Mouse (Mus musculus): Measurements from ENCODE around the gene Xylt1. TPM values are rescaled to one million over a fixed set of nuclear protein-coding genes. Genes with fewer than 3 reads are reported as not detected.

Xylt1 gene
- polyA plus RNA-seq, 1 experiment from 2014 or later, result 1.1 TPM

GRCm38 (mm10) chr7:117462196-117462935 is 81.6 kb downstream of the Xylt1 start:
- peak; percentile 84; the same call in 1 of the 2 replicates for ATAC-seq (replicated peaks; ENCODE audit: extremely low read depth, insufficient read depth, low FRiP score)
- H3K27me3 ChIP-seq (ENCODE audit: control insufficient read depth, insufficient read depth, low read length), result no peaks in the 10 kb centered on the region
- 49% methylated on average over 7 of the region's 7 CpGs for WGBS
- no peak overlapping the region for H3K9ac ChIP-seq (ENCODE audit: low read length)
- H3K4me1 ChIP-seq (ENCODE audit: control insufficient read depth, insufficient read depth, low read length), result peaks cover 12% of the 10 kb centered on the region
- H3K9me3 ChIP-seq (replicated peaks; ENCODE audit: control insufficient read depth, low read length), result no peaks in the 10 kb centered on the region
- H3K4me2 ChIP-seq (ENCODE audit: low read depth, low read length), result no peak overlapping the region
- no peaks in the 10 kb centered on the region for H3K36me3 ChIP-seq (ENCODE audit: control insufficient read depth, insufficient read depth)
- peak overlapping the region; percentile 60; the same call in 1 of the 2 replicates for H3K27ac ChIP-seq (ENCODE audit: low read length)
- H3K4me3 ChIP-seq (ENCODE audit: low read length), result no peak overlapping the region

- Histone ChIP-seq H3K27me3 (ENCODE audit: control insufficient read depth, insufficient read depth, low read length) (no peaks in the 10 kb centered on the region), H3K4me1 (ENCODE audit: control insufficient read depth, insufficient read depth, low read length) (peaks cover 12% of the 10 kb centered on the region), H3K9me3 (replicated peaks; ENCODE audit: control insufficient read depth, low read length) (no peaks in the 10 kb centered on the region), H3K36me3 (ENCODE audit: control insufficient read depth, insufficient read depth) (no peaks in the 10 kb centered on the region), H3K9ac (ENCODE audit: low read length) (no peak overlapping the region), H3K4me2 (ENCODE audit: low read depth, low read length) (no peak overlapping the region), H3K4me3 (ENCODE audit: low read length) (no peak overlapping the region), H3K27ac (ENCODE audit: low read length) (no peak overlapping the region)
- WGBS, result 37% methylated on average over 4 of the region's 4 CpGs
- ATAC-seq (replicated peaks; ENCODE audit: extremely low read depth, insufficient read depth, low FRiP score), result no peak
These were observed 84.2 kb downstream of the Xylt1 start for GRCm38 (mm10) chr7:117464956-117465355.

- WGBS, result 84% methylated on average over 7 of the region's 7 CpGs
- no peaks in the 10 kb centered on the region for H3K9me3 ChIP-seq (replicated peaks; ENCODE audit: control insufficient read depth, low read length)
- no peak overlapping the region for H3K4me3 ChIP-seq (ENCODE audit: low read length)
- H3K27ac ChIP-seq (ENCODE audit: low read length), result no peak overlapping the region
- no peaks in the 10 kb centered on the region for H3K36me3 ChIP-seq (ENCODE audit: control insufficient read depth, insufficient read depth)
- H3K27me3 ChIP-seq (ENCODE audit: control insufficient read depth, insufficient read depth, low read length), result no peaks in the 10 kb centered on the region
- no peak for ATAC-seq (replicated peaks; ENCODE audit: extremely low read depth, insufficient read depth, low FRiP score)
- H3K9ac ChIP-seq (ENCODE audit: low read length), result no peak overlapping the region
- H3K4me1 ChIP-seq (ENCODE audit: control insufficient read depth, insufficient read depth, low read length), result peaks cover 12% of the 10 kb centered on the region
- no peak overlapping the region for H3K4me2 ChIP-seq (ENCODE audit: low read depth, low read length)
These were observed 85.4 kb downstream of the Xylt1 start for GRCm38 (mm10) chr7:117466006-117466780.

- H3K27ac ChIP-seq (ENCODE audit: low read length), result no peak overlapping the region
These were observed 89.5 kb downstream of the Xylt1 start for GRCm38 (mm10) chr7:117470243-117470802.

GRCm38 (mm10) chr7:117472055-117472780 is 91.4 kb downstream of the Xylt1 start:
- Histone ChIP-seq H3K4me2 (ENCODE audit: low read depth, low read length) (no peak overlapping the region), H3K9me3 (replicated peaks; ENCODE audit: control insufficient read depth, low read length) (no peaks in the 10 kb centered on the region), H3K27ac (ENCODE audit: low read length) (no peak overlapping the region), H3K36me3 (ENCODE audit: control insufficient read depth, insufficient read depth) (no peaks in the 10 kb centered on the region), H3K27me3 (ENCODE audit: control insufficient read depth, insufficient read depth, low read length) (no peaks in the 10 kb centered on the region), H3K9ac (ENCODE audit: low read length) (no peak overlapping the region), H3K4me3 (ENCODE audit: low read length) (no peak overlapping the region), H3K4me1 (ENCODE audit: control insufficient read depth, insufficient read depth, low read length) (peaks cover 23% of the 10 kb centered on the region)
- no peak for ATAC-seq (replicated peaks; ENCODE audit: extremely low read depth, insufficient read depth, low FRiP score)
- 45% methylated on average over 11 of the region's 11 CpGs for WGBS

More at GRCm38 (mm10) chr7:117470243-117470802, 89.5 kb downstream of the Xylt1 start:
- no peaks in the 10 kb centered on the region for H3K27me3 ChIP-seq (ENCODE audit: control insufficient read depth, insufficient read depth, low read length)
- H3K9me3 ChIP-seq (replicated peaks; ENCODE audit: control insufficient read depth, low read length), result no peaks in the 10 kb centered on the region
- no peak for ATAC-seq (replicated peaks; ENCODE audit: extremely low read depth, insufficient read depth, low FRiP score)
- peaks cover 23% of the 10 kb centered on the region for H3K4me1 ChIP-seq (ENCODE audit: control insufficient read depth, insufficient read depth, low read length)
- no peaks in the 10 kb centered on the region for H3K36me3 ChIP-seq (ENCODE audit: control insufficient read depth, insufficient read depth)
- 57% methylated on average over 3 of the region's 3 CpGs for WGBS
- no peak overlapping the region for H3K4me2 ChIP-seq (ENCODE audit: low read depth, low read length)
- H3K9ac ChIP-seq (ENCODE audit: low read length), result no peak overlapping the region
- H3K4me3 ChIP-seq (ENCODE audit: low read length), result no peak overlapping the region

GRCm38 (mm10) chr7:117472781-117473743 is 92.3 kb downstream of the Xylt1 start:
- Histone ChIP-seq H3K4me3 (ENCODE audit: low read length) (no peak overlapping the region), H3K9me3 (replicated peaks; ENCODE audit: control insufficient read depth, low read length) (no peaks in the 10 kb centered on the region), H3K9ac (ENCODE audit: low read length) (no peak overlapping the region), H3K4me2 (ENCODE audit: low read depth, low read length) (no peak overlapping the region), H3K27ac (ENCODE audit: low read length) (no peak overlapping the region), H3K36me3 (ENCODE audit: control insufficient read depth, insufficient read depth) (no peaks in the 10 kb centered on the region), H3K4me1 (ENCODE audit: control insufficient read depth, insufficient read depth, low read length) (peaks cover 23% of the 10 kb centered on the region), H3K27me3 (ENCODE audit: control insufficient read depth, insufficient read depth, low read length) (no peaks in the 10 kb centered on the region)
- 64% methylated on average over 19 of the region's 19 CpGs for WGBS
- no peak for ATAC-seq (replicated peaks; ENCODE audit: extremely low read depth, insufficient read depth, low FRiP score)

GRCm38 (mm10) chr7:117474302-117474701 is 93.5 kb downstream of the Xylt1 start:
- Histone ChIP-seq H3K4me2 (ENCODE audit: low read depth, low read length) (no peak overlapping the region), H3K36me3 (ENCODE audit: control insufficient read depth, insufficient read depth) (no peaks in the 10 kb centered on the region), H3K4me3 (ENCODE audit: low read length) (no peak overlapping the region), H3K27ac (ENCODE audit: low read length) (no peak overlapping the region; the same call in 1 of the 2 replicates), H3K4me1 (ENCODE audit: control insufficient read depth, insufficient read depth, low read length) (peaks cover 23% of the 10 kb centered on the region), H3K9ac (ENCODE audit: low read length) (no peak overlapping the region), H3K27me3 (ENCODE audit: control insufficient read depth, insufficient read depth, low read length) (no peaks in the 10 kb centered on the region), H3K9me3 (replicated peaks; ENCODE audit: control insufficient read depth, low read length) (no peaks in the 10 kb centered on the region)
- ATAC-seq (replicated peaks; ENCODE audit: extremely low read depth, insufficient read depth, low FRiP score), result peak; percentile 34; the same call in 1 of the 2 replicates
- WGBS, result 20% methylated on average over 2 of the region's 2 CpGs

GRCm38 (mm10) chr7:117475106-117475505 is 94.3 kb downstream of the Xylt1 start:
- no peaks in the 10 kb centered on the region for H3K36me3 ChIP-seq (ENCODE audit: control insufficient read depth, insufficient read depth)
- no peak overlapping the region for H3K9ac ChIP-seq (ENCODE audit: low read length)
- no peak overlapping the region for H3K27ac ChIP-seq (ENCODE audit: low read length)
- no peak overlapping the region for H3K4me3 ChIP-seq (ENCODE audit: low read length)
- peaks cover 23% of the 10 kb centered on the region for H3K4me1 ChIP-seq (ENCODE audit: control insufficient read depth, insufficient read depth, low read length)
- H3K27me3 ChIP-seq (ENCODE audit: control insufficient read depth, insufficient read depth, low read length), result no peaks in the 10 kb centered on the region
- ATAC-seq (replicated peaks; ENCODE audit: extremely low read depth, insufficient read depth, low FRiP score), result no peak
- no peaks in the 10 kb centered on the region for H3K9me3 ChIP-seq (replicated peaks; ENCODE audit: control insufficient read depth, low read length)
- whole genome bisulfite sequencing, result 48% methylated on average over 4 of the region's 4 CpGs
- H3K4me2 ChIP-seq (ENCODE audit: low read depth, low read length), result no peak overlapping the region

Data from heart, embryonic 16.5 days (tissue).